Mouse (Mus musculus): ENCODE results near the gene Mgat4c.
"Not testable (repeated sequence)": the region's sequence is repeated elsewhere in the genome, so short reads cannot be mapped to it uniquely, and the experiment has no call there.

Mgat4c gene

GRCm38 (mm10) chr10:102127340-102127739 lies 446.1 kb downstream of the Mgat4c start:
- no peak for DNase-seq (ENCODE audit: low spot score)

DNA sequence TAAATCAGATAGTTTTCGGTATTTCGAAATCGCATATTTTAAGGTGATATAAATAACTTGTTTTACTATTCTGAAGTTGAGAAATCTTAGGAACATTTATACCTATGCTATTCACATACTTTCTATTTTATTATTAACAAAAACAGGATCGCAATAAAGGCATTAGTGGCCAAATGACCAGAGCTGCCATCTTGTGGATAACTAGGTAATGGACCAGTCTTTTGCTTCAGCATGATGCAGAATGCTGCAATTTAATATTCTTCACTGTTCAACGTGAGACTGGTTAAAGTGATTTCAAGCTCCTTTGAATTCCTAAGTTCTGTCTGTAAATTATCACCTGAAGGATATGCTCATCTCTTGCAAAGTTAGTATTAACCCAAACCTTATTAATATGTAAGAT lies 473.6 kb downstream of the Mgat4c start:
- DNase-seq (ENCODE audit: low spot score): no peak

- no peak for DNase-seq (ENCODE audit: low spot score)
Measured at GRCm38 (mm10) chr10:102155853-102156252, 474.6 kb downstream of the Mgat4c start.

DNA sequence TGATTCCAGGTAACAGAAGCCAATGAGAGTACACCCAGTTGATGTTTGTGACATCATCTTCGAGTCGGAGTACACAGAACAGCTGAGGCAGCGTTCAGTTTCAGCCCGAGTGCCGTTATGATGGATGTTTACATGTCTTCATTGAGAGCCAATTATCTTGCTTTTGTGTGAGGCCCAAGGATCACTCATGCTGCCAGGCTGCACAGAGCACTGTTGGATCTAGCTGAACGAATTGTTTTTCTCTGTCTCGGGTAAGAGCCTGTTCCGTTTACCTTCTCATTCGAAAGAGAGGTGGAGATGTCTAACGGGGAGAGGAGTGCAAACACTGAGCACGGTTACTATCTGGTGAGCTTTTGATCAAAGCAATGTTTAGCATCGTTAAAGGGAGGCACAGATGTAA lies 477.5 kb downstream of the Mgat4c start:
- DNase-seq (ENCODE audit: low spot score): no peak

DNA sequence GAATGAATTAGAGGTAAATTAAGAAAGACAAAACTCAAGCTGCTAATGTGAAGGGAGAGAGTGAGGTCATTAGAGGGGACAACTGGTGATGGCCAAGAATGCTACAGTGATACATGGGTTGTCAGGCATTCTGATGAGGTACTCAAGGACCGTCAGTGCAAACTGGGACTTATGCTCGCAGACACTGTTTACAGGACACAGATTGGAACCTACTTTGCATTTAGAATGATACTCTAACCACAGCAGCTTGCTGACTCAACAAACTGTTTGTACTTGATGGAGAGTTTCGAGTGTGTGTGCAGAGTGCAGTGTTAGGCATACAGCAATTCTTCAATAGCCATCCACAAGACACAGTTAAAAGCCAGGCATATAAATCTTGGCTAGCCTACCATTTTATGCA lies 503.4 kb downstream of the Mgat4c start:
- no peak for DNase-seq (ENCODE audit: low spot score)

GRCm38 (mm10) chr10:102191646-102192045 lies 510.4 kb downstream of the Mgat4c start:
- no peak for DNase-seq (ENCODE audit: low spot score)

DNA sequence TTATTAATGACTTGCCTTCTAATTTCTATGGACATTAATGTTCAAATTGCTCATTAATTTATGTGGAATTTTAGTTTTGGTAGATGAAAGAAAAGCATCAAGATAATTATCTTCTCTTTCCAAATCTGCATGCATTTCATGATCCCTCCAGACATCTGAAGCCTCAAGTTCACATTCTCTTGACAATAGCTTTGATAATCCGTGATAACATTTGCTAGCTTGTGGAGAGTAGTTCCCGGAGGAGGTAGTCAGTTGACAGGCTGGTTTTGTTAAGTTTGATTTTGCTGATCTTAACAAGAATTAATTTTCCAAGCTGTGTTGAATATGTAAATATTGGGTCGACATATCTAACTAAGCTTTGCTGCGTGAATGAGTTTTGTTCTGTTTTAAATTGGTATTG lies 515.6 kb downstream of the Mgat4c start:
- DNase-seq (ENCODE audit: low spot score): no peak

- DNase-seq (ENCODE audit: low spot score): no peak
Measured at GRCm38 (mm10) chr10:102238558-102239211, 557.4 kb downstream of the Mgat4c start.

DNA sequence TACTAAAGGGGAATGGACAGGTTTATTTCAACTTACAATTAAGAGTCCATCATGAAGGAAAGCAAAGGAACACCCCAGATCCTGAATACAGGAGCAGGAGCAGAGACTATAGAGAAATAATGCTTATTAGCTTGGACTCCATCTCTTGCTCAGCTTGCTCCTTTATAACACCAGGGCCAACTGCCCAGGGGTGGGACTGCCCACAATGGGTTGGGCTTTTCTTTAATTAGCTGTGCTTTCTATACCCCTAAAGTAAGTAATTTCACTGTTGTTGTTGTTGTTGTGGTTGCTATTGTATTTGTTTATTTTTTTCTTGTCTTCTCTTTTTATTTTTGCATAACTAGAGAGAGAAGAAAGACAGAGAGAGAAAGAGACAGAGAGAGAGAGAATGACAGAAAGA lies 562.6 kb downstream of the Mgat4c start:
- DNase-seq (ENCODE audit: low spot score): no peak

- DNase-seq (ENCODE audit: low spot score): no peak
Measured at GRCm38 (mm10) chr10:102244601-102245000, 563.3 kb downstream of the Mgat4c start.

GRCm38 (mm10) chr10:102245269-102245668 lies 564.0 kb downstream of the Mgat4c start:
- no peak for DNase-seq (ENCODE audit: low spot score)

DNA sequence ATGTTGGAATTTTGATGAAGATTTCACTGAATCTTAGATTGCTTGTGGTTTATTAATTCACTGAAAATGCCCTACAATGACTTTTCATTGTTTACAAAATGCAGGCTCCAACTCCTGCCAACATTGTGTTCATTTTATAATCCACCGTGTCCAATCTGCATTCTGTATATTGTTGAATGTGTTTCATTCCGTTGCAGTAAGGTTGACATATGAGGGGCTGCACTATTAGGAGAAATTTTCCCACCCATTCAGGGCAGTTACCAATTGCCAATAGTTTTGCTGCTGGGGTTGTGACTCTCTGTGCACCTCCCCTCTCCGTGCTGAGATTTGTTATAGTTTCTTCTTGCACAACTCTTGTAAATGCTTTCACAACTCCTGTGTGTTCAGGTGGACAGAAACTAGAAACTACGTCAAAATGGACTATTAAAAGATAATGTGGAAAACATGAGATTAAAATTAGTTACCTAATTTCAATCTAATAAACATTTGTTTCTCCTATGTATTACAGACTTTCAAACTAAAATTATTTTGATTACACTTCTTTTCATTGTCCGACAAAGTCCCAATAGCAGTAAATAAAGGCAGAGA lies 627.7 kb downstream of the Mgat4c start:
- no peak for DNase-seq (ENCODE audit: low spot score)

DNA sequence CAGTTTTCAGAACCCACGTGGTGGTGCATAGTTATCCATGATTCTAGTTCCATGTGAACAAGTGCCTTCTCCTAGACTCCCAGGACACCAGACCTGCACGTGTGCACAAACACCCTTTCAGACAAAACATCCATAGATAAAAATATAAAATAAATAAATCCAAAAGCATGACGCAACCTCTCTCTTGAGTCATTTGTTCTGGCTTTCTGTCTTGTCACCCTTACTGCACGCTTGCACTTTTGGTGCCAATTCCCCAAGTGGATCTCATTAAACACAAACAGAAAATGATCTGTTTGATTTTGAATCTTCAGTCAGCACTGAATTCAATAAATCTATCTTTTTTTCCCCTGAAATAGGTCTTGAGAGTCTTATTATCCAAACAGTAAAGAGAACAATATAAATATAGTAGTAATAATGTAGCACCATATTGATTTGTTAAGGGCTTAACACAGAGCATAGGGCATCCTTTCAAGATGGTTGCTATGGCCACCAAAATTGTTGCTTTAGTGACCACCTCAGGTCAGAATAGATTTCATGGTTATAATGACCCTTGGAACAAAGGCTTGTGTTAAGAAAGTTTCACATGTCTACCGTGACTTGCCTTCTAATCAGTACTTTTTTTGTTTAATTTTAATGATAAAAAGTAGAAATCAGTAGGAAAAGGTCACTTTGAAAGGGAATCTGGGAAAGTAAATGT lies 684.5 kb downstream of the Mgat4c start:
- DNase-seq (ENCODE audit: low spot score): no peak

- no peak for DNase-seq (ENCODE audit: low spot score)
Measured at GRCm38 (mm10) chr10:102370576-102370975, 689.3 kb downstream of the Mgat4c start.

GRCm38 (mm10) chr10:102372111-102372510 lies 690.8 kb downstream of the Mgat4c start:
- DNase-seq (ENCODE audit: low spot score): no peak

DNA sequence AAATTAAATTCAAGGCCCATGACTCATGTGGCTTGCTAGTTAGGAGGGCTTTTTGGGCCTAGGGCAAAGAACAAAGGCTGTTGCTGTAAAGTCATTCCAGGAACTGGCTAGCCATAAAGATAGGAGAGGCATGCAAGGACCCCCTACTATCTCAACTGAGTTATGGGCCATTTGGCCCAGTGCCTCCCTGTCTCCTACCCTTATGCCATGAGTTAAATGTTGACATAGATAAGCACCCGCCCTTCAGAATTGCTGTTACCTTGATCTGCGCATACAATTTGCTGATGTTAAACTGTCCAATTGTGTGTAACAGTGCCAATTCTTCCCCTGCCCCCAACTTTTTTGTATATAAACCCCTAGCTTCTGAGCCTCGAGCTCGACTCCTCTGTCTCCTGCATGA lies 692.8 kb downstream of the Mgat4c start:
- no peak for DNase-seq (ENCODE audit: low spot score)

GRCm38 (mm10) chr10:102377377-102377776 lies 696.1 kb downstream of the Mgat4c start:
- no peak for DNase-seq (ENCODE audit: low spot score)

- no peak for DNase-seq (ENCODE audit: low spot score)
Measured at GRCm38 (mm10) chr10:102389223-102389622, 707.9 kb downstream of the Mgat4c start.

DNA sequence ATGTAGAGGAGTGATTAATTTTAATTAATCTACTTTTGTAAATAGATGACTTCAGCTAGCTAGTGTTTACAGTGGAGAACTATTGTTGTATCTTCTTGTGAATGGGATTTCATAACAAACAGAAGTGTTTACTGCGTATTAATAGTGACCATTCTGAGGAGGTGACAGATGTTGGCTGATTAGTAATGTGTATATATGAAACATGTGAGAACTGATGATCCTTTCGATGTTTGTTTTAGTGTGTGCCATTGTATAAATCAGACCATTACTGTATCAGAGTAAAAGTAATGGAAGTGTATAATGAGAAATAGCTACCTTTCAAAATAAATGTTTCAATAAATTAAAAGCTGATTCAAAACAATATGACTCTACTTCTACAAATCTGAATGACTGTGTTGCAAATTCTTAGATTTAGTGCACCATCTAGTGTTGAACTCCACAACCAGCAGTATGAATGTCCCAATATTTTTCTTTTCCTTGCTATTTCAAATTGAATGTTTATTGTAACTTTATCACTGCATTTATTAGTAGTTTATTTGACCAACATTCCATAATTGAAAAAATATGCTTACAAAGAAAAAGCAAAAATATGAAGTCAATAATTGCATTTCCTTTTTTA lies 736.5 kb downstream of the Mgat4c start:
- DNase-seq (ENCODE audit: low spot score): no peak

DNA sequence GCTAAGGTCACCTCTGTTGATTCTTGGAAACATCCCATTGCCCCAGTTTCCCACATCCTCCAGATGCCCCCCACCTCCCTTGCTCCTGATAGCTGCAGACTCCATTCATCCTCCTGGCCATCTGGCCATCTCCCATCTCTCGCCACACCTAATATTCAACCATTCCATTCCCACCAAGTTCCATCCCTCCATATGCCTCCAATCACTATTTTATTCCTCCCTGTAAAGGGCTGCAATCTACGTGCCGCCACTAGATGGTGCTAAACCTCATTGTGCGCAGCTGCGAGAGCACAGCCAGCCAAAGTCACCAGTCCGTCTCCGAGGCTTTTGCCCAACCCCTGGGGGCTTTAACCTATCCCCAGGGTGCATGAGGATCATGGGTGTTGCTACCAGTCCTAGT lies 753.8 kb downstream of the Mgat4c start:
- not testable (repeated sequence) for DNase-seq (ENCODE audit: low spot score)

DNA sequence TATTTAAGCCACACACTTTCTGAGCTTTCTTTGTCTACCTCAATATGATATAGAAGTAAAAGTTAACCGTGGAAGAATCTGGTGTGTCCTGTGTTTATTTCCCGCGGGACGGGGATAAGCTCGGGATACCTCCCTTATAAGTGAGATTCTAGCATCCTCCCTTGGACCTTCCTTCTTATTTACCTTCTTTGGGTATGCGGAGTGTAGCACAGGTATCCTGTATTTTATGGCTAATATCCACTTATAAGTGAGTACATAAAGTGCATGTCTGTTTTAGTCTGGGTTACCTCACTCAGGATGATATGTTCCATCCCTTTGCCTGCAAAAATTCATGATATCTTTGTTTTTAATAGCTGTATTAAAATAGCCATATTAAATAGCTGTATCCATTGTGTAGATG lies 754.2 kb downstream of the Mgat4c start:
- not testable (repeated sequence) for DNase-seq (ENCODE audit: low spot score)
